Mouse (Mus musculus) T-helper 1 cell (primary cell): Measurements from ENCODE around the gene Chchd10.

Experiments used
- in situ Hi-C: fragments of 300-600 bp; cut with MboI, MseI; formaldehyde crosslinking; loops from one replicate; pipeline ENCODE4 v1.15.1; 2025; ENCODE audit warnings: high pct_unique_total_duplicates

Gene Chchd10

GRCm38 (mm10) chr10:75924324-75924723 is 8.6 kb upstream of the Chchd10 start:
- in situ Hi-C loops, result no loop called here

- in situ Hi-C loops, result no loop called here
Measured at GRCm38 (mm10) chr10:75926396-75926795, 6.5 kb upstream of the Chchd10 start.

DNA sequence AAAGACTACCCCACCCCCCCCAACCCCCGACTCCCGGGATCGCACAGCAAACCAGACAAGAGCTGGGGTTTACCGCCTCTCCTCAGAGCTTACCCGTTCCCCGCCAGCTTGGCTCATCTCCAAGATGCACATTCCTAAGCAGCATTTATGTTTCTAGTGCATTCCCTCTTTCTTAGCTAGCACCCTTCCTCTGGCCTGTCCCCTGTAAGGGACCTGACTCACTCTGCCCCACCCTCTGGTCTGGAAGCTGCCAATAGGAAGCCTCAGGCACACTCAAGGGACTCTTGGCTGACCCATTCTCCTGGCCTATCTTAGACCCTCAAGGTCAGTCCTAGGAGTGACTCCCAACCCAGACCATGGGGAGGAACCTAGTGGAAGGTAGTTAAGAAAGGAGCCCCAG is 2.6 kb upstream of the Chchd10 start:
- in situ Hi-C loops, result no loop called here

DNA sequence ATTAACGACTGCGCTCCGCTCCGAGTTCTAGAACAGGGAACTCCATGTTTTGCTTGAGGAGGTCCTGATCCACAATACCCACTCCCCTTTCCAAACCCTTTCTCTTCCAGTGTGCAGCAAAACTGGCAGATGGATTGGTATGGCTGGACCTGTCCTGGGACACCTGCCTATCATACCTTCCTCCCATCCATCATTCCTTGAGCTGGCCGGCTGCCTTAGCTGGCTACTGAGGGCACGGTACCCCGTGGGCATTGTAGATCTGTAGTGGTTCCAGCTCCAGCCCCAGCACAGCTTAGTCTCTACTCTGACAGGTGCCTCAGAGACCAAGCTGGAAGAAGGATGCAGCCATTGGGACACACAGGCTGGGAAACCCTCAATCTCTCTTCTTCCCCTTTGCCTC is 1.6 kb upstream of the Chchd10 start:
- in situ Hi-C loops, result no loop called here

DNA sequence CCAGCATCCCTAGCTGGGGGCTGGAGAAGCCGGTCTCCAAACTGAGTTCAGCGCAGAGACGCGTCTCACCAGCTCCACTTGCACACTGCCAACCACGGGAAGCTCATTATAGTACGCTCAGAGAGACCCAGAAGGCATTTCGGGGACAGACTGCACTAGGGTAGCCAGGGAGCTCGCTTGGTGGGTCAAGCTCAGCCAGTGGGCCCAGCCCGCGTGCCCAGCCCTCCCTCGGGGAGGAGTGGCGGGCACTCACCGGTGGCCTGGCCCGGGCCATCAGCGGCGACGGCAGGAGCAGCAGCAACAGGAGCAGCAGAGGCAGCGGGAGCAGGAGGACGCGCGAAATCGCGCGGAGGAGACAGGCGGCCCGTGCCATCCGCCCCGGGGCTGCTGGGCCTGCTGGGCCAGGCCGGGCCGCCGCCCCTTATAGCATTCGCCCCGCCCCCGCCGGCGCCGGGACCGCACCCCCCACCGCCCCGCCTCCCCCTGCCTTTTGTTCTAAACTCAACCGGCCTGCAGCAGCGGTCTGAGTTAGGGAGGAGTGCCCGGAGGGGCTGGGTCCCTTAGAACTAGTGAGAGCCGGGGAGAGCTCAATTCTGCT is 750 bp upstream of the Chchd10 start:
- in situ Hi-C loops, result no loop called here

- in situ Hi-C loops, result no loop called here
Measured at GRCm38 (mm10) chr10:75934991-75935390, 2.1 kb downstream of the Chchd10 start.

DNA sequence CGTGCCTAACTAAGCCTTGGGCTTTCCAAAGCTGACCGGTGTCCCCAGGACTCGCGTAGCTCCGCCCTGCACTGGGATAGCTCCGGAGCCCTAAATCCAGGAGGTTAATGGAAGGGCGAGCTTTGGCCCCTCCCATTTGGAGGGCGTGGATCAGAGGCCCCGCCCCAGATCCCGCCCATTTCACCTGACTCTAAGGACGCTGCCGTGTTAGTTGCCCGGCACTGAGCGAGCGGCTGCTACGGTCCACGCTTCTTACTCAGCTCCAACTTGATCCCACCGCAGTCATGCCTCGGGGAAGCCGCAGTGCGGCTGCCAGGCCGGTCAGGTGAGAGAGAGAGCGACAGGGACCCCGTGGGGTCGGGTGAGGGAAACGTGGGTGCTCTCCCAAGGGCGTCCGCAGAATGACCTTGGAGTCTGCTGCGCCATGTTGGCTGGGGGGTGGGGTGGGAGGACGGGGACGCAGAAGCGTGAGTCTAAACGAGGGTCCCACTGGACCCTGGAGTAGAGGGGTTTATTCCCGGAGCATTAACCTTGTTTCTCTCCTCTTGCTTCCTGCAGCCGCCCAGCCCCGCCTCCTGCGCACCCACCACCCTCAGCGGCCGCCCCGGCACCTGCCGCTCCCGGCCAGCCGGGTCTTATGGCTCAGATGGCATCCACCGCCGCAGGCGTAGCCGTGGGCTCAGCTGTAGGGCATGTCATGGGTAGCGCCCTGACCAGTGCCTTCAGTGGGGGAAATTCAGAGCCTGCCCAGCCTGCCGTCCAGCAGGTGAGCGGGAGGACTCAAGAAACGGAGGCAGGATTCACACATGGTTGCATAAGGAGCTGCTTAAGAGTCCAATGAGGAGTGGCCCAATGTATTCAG is 3.0 kb downstream of the Chchd10 start, which contains the start of gene Mmp11:
Gene Mmp11, minus strand, starts transcription at position 817 of the 862 bp plus-strand sequence.
- in situ Hi-C loops, result no loop called here

- in situ Hi-C loops, result no loop called here
Measured at GRCm38 (mm10) chr10:75936909-75937667, 4.2 kb downstream of the Chchd10 start.

GRCm38 (mm10) chr10:75937851-75938643 is 5.1 kb downstream of the Chchd10 start:
- in situ Hi-C loops, result no loop called here

DNA sequence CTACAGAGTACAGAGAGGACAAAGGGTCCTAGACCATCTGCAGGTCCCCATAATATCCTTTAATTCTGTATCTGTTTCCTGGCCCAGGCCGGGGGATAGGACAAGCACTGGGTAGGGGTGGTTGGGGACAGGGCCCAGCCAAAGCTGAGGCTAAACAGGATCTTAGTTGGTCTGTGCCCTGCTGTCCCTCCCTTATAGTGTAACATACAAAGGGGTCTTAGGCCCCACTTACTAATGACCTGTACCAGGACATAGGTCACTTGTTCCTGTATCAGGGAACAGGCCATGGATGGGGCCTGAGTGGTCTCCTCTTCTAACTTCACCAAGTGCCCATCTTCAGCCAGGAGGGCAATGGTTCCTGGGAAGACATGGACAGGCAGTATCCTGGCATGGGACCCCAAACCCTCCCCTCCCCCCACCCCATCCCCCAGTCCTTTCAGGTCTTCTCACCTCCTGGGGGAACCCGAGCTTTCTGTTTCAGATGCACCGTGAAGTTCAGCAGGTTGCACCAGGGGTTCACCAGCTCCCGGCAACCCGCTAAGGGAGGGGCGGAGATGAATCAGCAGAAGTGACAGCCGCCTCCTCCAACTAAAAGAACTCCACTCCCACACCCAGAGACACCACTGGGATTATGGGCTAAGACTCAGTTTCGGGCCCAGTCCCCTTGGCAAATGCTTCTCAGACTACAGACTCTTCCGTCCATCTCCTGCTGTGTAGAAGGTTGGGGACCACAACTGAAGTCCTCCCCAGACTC is 6.7 kb downstream of the Chchd10 start:
- in situ Hi-C loops, result no loop called here

GRCm38 (mm10) chr10:75940520-75940919 is 7.6 kb downstream of the Chchd10 start, which contains the start of gene Gm867:
Gene Gm867, minus strand, starts transcription at chr10:75940672.
- in situ Hi-C loops, result no loop called here

GRCm38 (mm10) chr10:75941042-75941824 is 8.3 kb downstream of the Chchd10 start:
- in situ Hi-C loops, result no loop called here

- in situ Hi-C loops, result no loop called here
Measured at GRCm38 (mm10) chr10:75942736-75943477, 10.0 kb downstream of the Chchd10 start, which contains the start of gene Vpreb3. Gene Vpreb3, plus strand, starts transcription at chr10:75943057.

DNA sequence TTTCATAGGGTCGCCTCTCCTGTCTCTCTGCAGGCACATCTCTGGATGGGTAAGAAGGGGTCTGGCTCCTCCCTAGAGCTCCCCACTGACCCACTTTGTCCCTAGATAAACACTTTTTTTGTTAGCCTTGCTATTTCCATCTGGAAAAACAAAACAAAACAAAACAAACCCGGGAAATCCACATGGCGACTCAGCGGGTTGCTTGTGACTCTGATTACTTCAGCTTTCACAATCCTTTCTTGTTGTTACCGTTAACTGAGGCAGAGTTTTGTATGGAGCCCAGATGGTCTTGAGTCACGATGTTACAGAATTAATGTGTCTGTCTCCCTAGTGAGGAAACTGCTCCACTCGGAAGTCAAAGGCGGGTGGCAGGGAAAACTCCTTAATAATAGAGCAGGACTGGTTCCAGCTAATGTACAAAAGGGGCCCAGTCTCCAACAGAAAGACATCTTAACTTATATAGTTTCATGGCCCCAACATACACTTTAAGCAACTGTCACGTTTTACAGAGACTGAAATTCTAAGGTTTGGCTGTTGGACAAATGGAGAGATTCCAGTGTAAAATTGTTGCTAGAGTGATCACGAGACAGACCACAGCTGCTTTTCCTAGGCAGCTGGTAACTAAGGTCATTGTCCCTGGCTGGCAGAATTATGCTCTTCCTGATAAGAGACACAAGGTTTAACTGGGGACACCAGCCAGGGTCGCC is 11.3 kb downstream of the Chchd10 start:
- in situ Hi-C loops, result no loop called here

DNA sequence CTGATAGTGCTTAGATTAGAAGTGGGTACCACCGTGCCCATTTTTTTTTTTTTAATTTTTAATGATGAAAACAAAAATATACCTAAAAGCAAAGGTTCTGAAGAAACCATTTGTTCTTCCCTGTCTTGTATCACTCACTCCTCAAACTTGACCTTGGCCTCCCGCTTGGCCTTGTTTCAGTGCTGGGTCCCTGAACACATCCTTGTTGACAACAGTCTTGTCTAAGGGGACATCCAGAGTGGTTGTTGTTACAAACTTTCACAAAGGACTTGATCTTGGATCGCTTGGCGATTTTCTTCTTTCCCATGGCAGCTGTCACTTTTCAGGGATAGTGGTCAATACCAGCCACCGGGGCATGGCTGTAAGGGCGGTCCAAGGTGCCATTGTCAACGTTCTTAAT is 12.3 kb downstream of the Chchd10 start:
- in situ Hi-C loops, result no loop called here

- in situ Hi-C loops, result no loop called here
Measured at GRCm38 (mm10) chr10:75945896-75946295, 13.0 kb downstream of the Chchd10 start.

DNA sequence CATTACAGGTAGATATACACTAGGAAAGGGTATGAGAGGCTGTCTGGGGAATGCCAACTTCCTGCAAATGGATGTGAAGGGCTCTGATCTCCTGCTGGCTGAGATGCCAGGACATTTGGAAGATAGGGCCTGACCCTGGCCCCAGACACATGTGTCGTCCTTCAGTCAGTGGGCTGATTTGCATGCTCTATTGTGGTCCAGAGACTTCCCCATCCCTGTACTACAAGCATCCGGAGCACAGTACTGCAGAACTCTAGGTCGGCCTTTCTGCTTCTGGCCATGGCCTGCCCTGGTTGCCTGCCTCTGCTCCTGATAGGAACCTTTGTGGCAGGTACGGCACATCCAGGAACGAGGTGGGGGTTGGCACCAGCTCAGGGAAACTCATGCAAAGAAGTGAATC is 15.1 kb downstream of the Chchd10 start:
- in situ Hi-C loops, result no loop called here
